In genomic region chr6:53287562-53288381, GRCm38 (mm10) we compare ENCODE assay signal across 8 mouse cellular contexts. TPM values are rescaled to one million over a fixed set of nuclear protein-coding genes. Genes with fewer than 3 reads are reported as not detected.
A peak's percentile ranks its signal among the peaks of the same experiment; 100 is the strongest.
DNase-seq lines count a peak whose midpoint lies in the region; ATAC-seq lines count a peak whose summit lies in the region.

No protein-coding gene starts in this region.

- peak; percentile 31 for ATAC-seq in common myeloid progenitor, adult 5-6 weeks (replicated peaks; ENCODE audit: low read depth, poor library complexity, severe bottlenecking)
- peak; percentile 30 for ATAC-seq in kidney, embryonic 14.5 days (ENCODE audit: low FRiP score, low TSS enrichment)
- ATAC-seq in lung, embryonic 16.5 days (ENCODE audit: low read depth) = peak; percentile 70

- no peaks in the 10 kb centered on the region for H3K36me3 ChIP-seq in kidney, embryonic 14.5 days (ENCODE audit: control insufficient read depth, insufficient read depth, low read length)
- H3K36me3 ChIP-seq in lung, embryonic 16.5 days (ENCODE audit: control insufficient read depth, insufficient read depth, low read length) = no peaks in the 10 kb centered on the region

- peaks cover 48% of the 10 kb centered on the region for H3K27me3 ChIP-seq in kidney, embryonic 14.5 days (ENCODE audit: control insufficient read depth, insufficient read depth, low read length)
- H3K27me3 ChIP-seq in lung, embryonic 16.5 days (ENCODE audit: control insufficient read depth, insufficient read depth, low read depth, low read length) = peaks cover 48% of the 10 kb centered on the region

- H3K4me3 ChIP-seq in kidney, embryonic 14.5 days (ENCODE audit: low read length) = peak overlapping the region; percentile 54
- peak overlapping the region; percentile 57 for H3K4me3 ChIP-seq in lung, embryonic 16.5 days (ENCODE audit: low read length)

- 0 out of 2 replicates have a peak, but pooled peaks cover 15% of the 10 kb centered on the region for H3K4me1 ChIP-seq in kidney, embryonic 14.5 days (ENCODE audit: control insufficient read depth, insufficient read depth, low read length)
- peaks cover 14% of the 10 kb centered on the region for H3K4me1 ChIP-seq in lung, embryonic 16.5 days (replicated peaks; ENCODE audit: control insufficient read depth, insufficient read depth, low read length)

- WGBS in kidney, embryonic 14.5 days = under 1% methylated on average over 56 of the region's 63 CpGs
- WGBS in lung, embryonic 16.5 days = under 1% methylated on average over 58 of the region's 63 CpGs

- peak; percentile 16 for DNase-seq in thymus, postnatal 14 days
- DNase-seq in thymus, postnatal 10 days (ENCODE audit: low spot score in 2 of 2) = no peak
- peak; percentile 70 to 76 for DNase-seq in heart, adult 18-20 months
- peak; percentile 11 for DNase-seq in ovary, postnatal 14 days (ENCODE audit: low spot score)
- DNase-seq in adipocyte (ENCODE audit: low spot score) = no peak

- H3K9ac ChIP-seq in kidney, embryonic 14.5 days (ENCODE audit: low read depth, low read length) = peak overlapping the region; percentile 49
- H3K9ac ChIP-seq in lung, embryonic 16.5 days (ENCODE audit: low read length) = peak overlapping the region; percentile 57

- H3K27ac ChIP-seq in kidney, embryonic 14.5 days (ENCODE audit: low read depth, low read length) = no peak overlapping the region
- no peak overlapping the region for H3K27ac ChIP-seq in lung, embryonic 16.5 days (ENCODE audit: low read length)

- peak overlapping the region; percentile 89 for H3K4me2 ChIP-seq in kidney, embryonic 14.5 days (replicated peaks; ENCODE audit: low read depth, low read length)
- peak overlapping the region; percentile 96 for H3K4me2 ChIP-seq in lung, embryonic 16.5 days (ENCODE audit: low read depth, low read length)

- no peaks in the 10 kb centered on the region for H3K9me3 ChIP-seq in kidney, embryonic 14.5 days (ENCODE audit: control insufficient read depth, low read length)
- H3K9me3 ChIP-seq in lung, embryonic 16.5 days (ENCODE audit: control insufficient read depth, low read length) = no peaks in the 10 kb centered on the region

RNA-seq across cellular contexts. Expression of gene Creb5, which starts 0.7 kb away (rescaled TPM):
- total RNA-seq in common myeloid progenitor, adult 5-6 weeks (2017) = 0.50 TPM in 1 of 2 replicates, not detected in the other
- 1 to 10 TPM; 5.6 to 6.8 TPM for total RNA-seq in heart, adult 18-20 months (2021)
- 2.7 and 4.2 TPM in 2 replicates for polyA plus RNA-seq in kidney, embryonic 14.5 days (2014; fragmentation: Nextera tagmentation; extraction: Ambion mirVana)
- 5.8 and 6.1 TPM in 2 replicates for polyA plus RNA-seq in lung, embryonic 16.5 days (2015; fragmentation: Nextera tagmentation; extraction: Ambion mirVana)

Comparison
In these comparisons a context has a peak if more than half of its experiments do, and no peak if none do; other contexts are left out.
1. DNase-seq: peak in thymus, postnatal 14 days (single experiment), heart, adult 18-20 months (2 of 2) and ovary, postnatal 14 days (single experiment); none in thymus, postnatal 10 days (0 of 2) and adipocyte (single experiment).
2. Peak in every context shown above with its lines, with median percentiles within 50 percentile points of each other: ATAC-seq.